Comparison of ENCODE assay signal across 8 mouse cellular contexts in genomic region chr5:115731001-115731731, GRCm38 (mm10). TPM values are rescaled to one million over a fixed set of nuclear protein-coding genes. Genes with fewer than 3 reads are reported as not detected.
DNase-seq lines count a peak whose midpoint lies in the region; ATAC-seq and TF ChIP-seq lines count a peak whose summit lies in the region.

Bicdl1 (minus strand) TSS chr5:115731621.

- H3K9me3 ChIP-seq in ES-Bruce4 (replicated peaks; ENCODE audit: control insufficient read depth, insufficient read depth, low read length, poor library complexity, severe bottlenecking) = no peaks in the 10 kb centered on the region
- no peaks in the 10 kb centered on the region for H3K9me3 ChIP-seq in forebrain, embryonic 14.5 days (replicated peaks; ENCODE audit: control insufficient read depth, low read length)
- no peaks in the 10 kb centered on the region for H3K9me3 ChIP-seq in heart, postnatal 0 days (replicated peaks; ENCODE audit: control insufficient read depth, low read length)
- H3K9me3 ChIP-seq in neural tube, embryonic 15.5 days (replicated peaks) = no peaks in the 10 kb centered on the region

- no peaks in the 10 kb centered on the region for H3K4me1 ChIP-seq in ES-Bruce4 (ENCODE audit: control insufficient read depth, insufficient read depth, low read length)
- H3K4me1 ChIP-seq in forebrain, embryonic 14.5 days (ENCODE audit: control insufficient read depth, insufficient read depth, low read length) = peaks cover 8% of the 10 kb centered on the region; the same call in 1 of the 2 replicates
- peaks cover 6% of the 10 kb centered on the region for H3K4me1 ChIP-seq in heart, postnatal 0 days (ENCODE audit: control insufficient read depth, insufficient read depth)
- H3K4me1 ChIP-seq in neural tube, embryonic 15.5 days = peaks cover 29% of the 10 kb centered on the region

- no peak for TF ChIP-seq EP300 in ES-Bruce4 (IDR thresholded peaks at IDR 0.05; ENCODE audit: insufficient read depth, low read depth, low read length)
- no peak for TF ChIP-seq EP300 in heart, postnatal 0 days (IDR thresholded peaks at IDR 0.05; ENCODE audit: low read depth)

- TF ChIP-seq POLR2A in ES-Bruce4 (IDR thresholded peaks at IDR 0.05; ENCODE audit: insufficient read depth, low read length) = no peak

- no peaks in the 10 kb centered on the region for H3K27me3 ChIP-seq in ES-Bruce4 (ENCODE audit: control insufficient read depth, insufficient read depth, low read length, poor library complexity, severe bottlenecking)
- peaks cover 3% of the 10 kb centered on the region; the same call in 1 of the 2 replicates for H3K27me3 ChIP-seq in forebrain, embryonic 14.5 days (replicated peaks; ENCODE audit: control insufficient read depth, insufficient read depth, low read length)
- peaks cover 44% of the 10 kb centered on the region for H3K27me3 ChIP-seq in heart, postnatal 0 days (ENCODE audit: control insufficient read depth, insufficient read depth, low read length)
- H3K27me3 ChIP-seq in neural tube, embryonic 15.5 days (replicated peaks) = no peaks in the 10 kb centered on the region

- no peaks in the 10 kb centered on the region for H3K36me3 ChIP-seq in ES-Bruce4 (ENCODE audit: control insufficient read depth, insufficient read depth, low read length, poor library complexity, severe bottlenecking)
- no peaks in the 10 kb centered on the region for H3K36me3 ChIP-seq in forebrain, embryonic 14.5 days (ENCODE audit: control insufficient read depth, insufficient read depth, low read length)
- no peaks in the 10 kb centered on the region for H3K36me3 ChIP-seq in heart, postnatal 0 days (replicated peaks; ENCODE audit: control insufficient read depth, insufficient read depth, low read length)
- no peaks in the 10 kb centered on the region for H3K36me3 ChIP-seq in neural tube, embryonic 15.5 days

- peak within 1 kb of the TSS; percentile 98 for H3K9ac ChIP-seq in ES-Bruce4 (ENCODE audit: low read depth, poor library complexity, severe bottlenecking)
- H3K9ac ChIP-seq in forebrain, embryonic 14.5 days (ENCODE audit: low read length) = peak within 1 kb of the TSS; percentile 75
- no peak within 1 kb of the TSS for H3K9ac ChIP-seq in heart, postnatal 0 days (replicated peaks; ENCODE audit: low read depth, low read length)
- peak within 1 kb of the TSS; percentile 91 for H3K9ac ChIP-seq in neural tube, embryonic 15.5 days (replicated peaks)

- H3K4me3 ChIP-seq in ES-Bruce4 (ENCODE audit: low read depth, low read length) = peak within 1 kb of the TSS; percentile 80
- peak within 1 kb of the TSS; percentile 64 for H3K4me3 ChIP-seq in forebrain, embryonic 14.5 days (ENCODE audit: low read depth, low read length)
- peak within 1 kb of the TSS; percentile 50 for H3K4me3 ChIP-seq in heart, postnatal 0 days (ENCODE audit: low read depth, low read length)
- H3K4me3 ChIP-seq in neural tube, embryonic 15.5 days (replicated peaks) = peak within 1 kb of the TSS; percentile 86

- H3K27ac ChIP-seq in ES-Bruce4 (ENCODE audit: insufficient read depth, low read length) = no peak within 1 kb of the TSS
- H3K27ac ChIP-seq in forebrain, embryonic 14.5 days (ENCODE audit: low read depth, low read length) = peak within 1 kb of the TSS; percentile 94
- H3K27ac ChIP-seq in heart, postnatal 0 days (ENCODE audit: low read depth) = no peak within 1 kb of the TSS
- H3K27ac ChIP-seq in neural tube, embryonic 15.5 days (replicated peaks) = peak within 1 kb of the TSS; percentile 98

- peak within 1 kb of the TSS; percentile 82 for H3K4me2 ChIP-seq in forebrain, embryonic 14.5 days (ENCODE audit: low read length)
- H3K4me2 ChIP-seq in heart, postnatal 0 days (ENCODE audit: low read depth, low read length) = peak within 1 kb of the TSS; percentile 86
- peak within 1 kb of the TSS; percentile 83 for H3K4me2 ChIP-seq in neural tube, embryonic 15.5 days

- ATAC-seq in forebrain, embryonic 14.5 days = peak; percentile 15; the same call in 1 of the 2 replicates
- ATAC-seq in heart, postnatal 0 days (ENCODE audit: insufficient read depth, low read depth) = peak; percentile 90
- peak; percentile 54 for ATAC-seq in neural tube, embryonic 15.5 days (ENCODE audit: low FRiP score)

- DNase-seq in c-Kit-positive CD71-positive TER-119-positive erythroid progenitor cells, embryonic 14.5 days (ENCODE audit: low spot score) = peak; percentile 34
- peak; percentile 69 for DNase-seq in forebrain, embryonic 14.5 days (ENCODE audit: low spot score)
- DNase-seq in heart, postnatal 0 days (ENCODE audit: low spot score) = peak; percentile 71
- DNase-seq in kidney, postnatal 36 days = peak; percentile 86 to 97
- DNase-seq in lung, adult 18-20 months = peak; percentile 71 to 80
- peak; percentile 40 to 56 for DNase-seq in thymus, adult 18-20 months

- no peak for TF ChIP-seq CTCF in ES-Bruce4 (IDR thresholded peaks at IDR 0.05; ENCODE audit: low read depth, low read length)
- TF ChIP-seq CTCF in heart, postnatal 0 days (IDR thresholded peaks at IDR 0.05; ENCODE audit: low read depth) = no peak

- under 1% methylated on average over 64 of the region's 83 CpGs for WGBS in forebrain, embryonic 14.5 days
- under 1% methylated on average over 53 of the region's 83 CpGs for WGBS in heart, postnatal 0 days
- under 1% methylated on average over 46 of the region's 83 CpGs for WGBS in neural tube, embryonic 15.5 days

RNA-seq across cellular contexts. Expression of gene Bicdl1, which starts in this region (rescaled TPM):
- 32.3 and 34.0 TPM in 2 replicates for polyA plus RNA-seq in ES-Bruce4 (2011; ENCODE audit: insufficient read depth, insufficient read length, low read depth, missing spikeins)
- polyA plus RNA-seq in forebrain, embryonic 14.5 days (2014; fragmentation: Nextera tagmentation; extraction: Ambion mirVana) = 16.0 and 21.8 TPM in 2 replicates
- 6.9 and 10.7 TPM in 2 replicates for total RNA-seq in heart, postnatal 0 days (2014; rRNA removed; ENCODE audit: low replicate concordance)
- polyA plus RNA-seq in heart, postnatal 0 days (2015; fragmentation: Nextera tagmentation; extraction: Ambion mirVana) = 9.0 and 9.6 TPM in 2 replicates
- polyA plus RNA-seq in neural tube, embryonic 15.5 days (2015; fragmentation: Nextera tagmentation; extraction: Ambion mirVana) = 35.0 and 44.0 TPM in 2 replicates

Comparison
In these comparisons a context has a peak if more than half of its experiments do, and no peak if none do; other contexts are left out.
1. H3K27ac ChIP-seq: peak in forebrain, embryonic 14.5 days (single experiment) and neural tube, embryonic 15.5 days (single experiment); none in ES-Bruce4 (single experiment) and heart, postnatal 0 days (single experiment).
2. DNase-seq: peak in every context shown above with its lines; median percentile 92 in kidney, postnatal 36 days; 76 in lung, adult 18-20 months; 71 in heart, postnatal 0 days; 69 in forebrain, embryonic 14.5 days; 48 in thymus, adult 18-20 months; 34 in c-Kit-positive CD71-positive TER-119-positive erythroid progenitor cells, embryonic 14.5 days.
3. ATAC-seq: peak in every context shown above with its lines; median percentile 90 in heart, postnatal 0 days; 54 in neural tube, embryonic 15.5 days; 15 in forebrain, embryonic 14.5 days.
4. Peak in every context shown above with its lines, with median percentiles within 50 percentile points of each other: H3K4me3 ChIP-seq and H3K4me2 ChIP-seq.